Mouse (Mus musculus) megakaryocyte-erythroid progenitor cell, adult 5-6 weeks (primary cell): ENCODE results near the gene Rgs1. TPM values are rescaled to one million over a fixed set of nuclear protein-coding genes. Genes with fewer than 3 reads are reported as not detected.

ENCODE experiments used
- ATAC-seq: replicated peaks from 2 replicates; pipeline ENCODE4 v1.8.0; 2016; ENCODE audit warnings: mild to moderate bottlenecking, inconsistent platforms; ENCODE audit not compliant: severe bottlenecking, poor library complexity, low FRiP score, low TSS enrichment
- total RNA-seq, 2 experiments: library from RNA; stranded (forward) in 1 of 2; stranded (reverse) in 1 of 2; fragments of 200-1000, 215-1000 nt in 1 of 2; fragments of >200 nt in 1 of 2; fragmentation: Nextera tagmentation in 1 of 2; gene quantifications; 2 replicates each; pipeline ENCODE4 v1.2.3; 2014 to 2017

Rgs1 gene
- total RNA-seq, 2 experiments from 2014 or later, result 2.6 to 123 TPM

GRCm38 (mm10) chr1:144200496-144200895, 48.5 kb downstream of the Rgs1 start:
- ATAC-seq, result peak; percentile 60

- ATAC-seq, result no peak
These were observed 49.5 kb downstream of the Rgs1 start for GRCm38 (mm10) chr1:144199538-144199937.

DNA sequence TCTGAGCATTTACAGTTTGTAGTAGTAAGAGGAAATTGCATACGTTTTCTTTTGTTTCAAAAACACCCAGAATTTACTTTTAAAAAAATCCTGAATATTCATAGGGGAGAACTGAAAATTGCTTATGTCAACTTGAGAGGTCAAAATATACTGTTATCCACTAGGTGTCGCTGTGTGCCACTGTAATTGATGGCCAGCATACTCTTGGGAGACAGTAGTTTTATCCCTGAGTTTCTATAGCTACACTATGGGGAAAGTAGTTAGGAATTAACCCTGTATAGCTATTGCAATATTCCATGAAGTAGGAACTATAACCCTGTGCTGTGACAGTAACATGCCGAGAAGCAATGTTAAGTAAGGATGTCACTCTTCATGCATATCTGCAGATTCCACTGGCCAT, 51.4 kb downstream of the Rgs1 start:
- ATAC-seq, result peak; percentile 85

Other genes with a start within 250 kb of the Rgs1 start
- 9.0 and 12.7 TPM in 2 replicates for gene Rgs2, start 245.1 kb downstream of the Rgs1 start, total RNA-seq (2014; fragmentation: Nextera tagmentation)
- gene Rgs2, start 245.1 kb downstream of the Rgs1 start, total RNA-seq (2017), result 32.5 and 55.4 TPM in 2 replicates
- gene Rgs13, start 71.9 kb downstream of the Rgs1 start, total RNA-seq (2014; fragmentation: Nextera tagmentation), result not detected in 2 replicates
- not detected in 2 replicates for gene Rgs13, start 71.9 kb downstream of the Rgs1 start, total RNA-seq (2017)